Mouse (Mus musculus) forebrain, embryonic 16.5 days (tissue): ENCODE results near the gene Ccdc102a. TPM values are rescaled to one million over a fixed set of nuclear protein-coding genes. Genes with fewer than 3 reads are reported as not detected.

ENCODE experiments used
- ATAC-seq: fragments of 200-750 bp; cut with Nextera tagmentation; 2 replicates; pipeline ENCODE4 v1.8.0; 2017; ENCODE audit warnings: mild to moderate bottlenecking, moderate library complexity
- H3K27ac ChIP-seq: fragments of 300-500 bp; sonication (generic); 2 replicates; pipeline ENCODE4 v1.5.1; 2014; ENCODE audit warnings: low read length, control low read depth
- H3K27me3 ChIP-seq: fragments of 300-500 bp; sonication (generic); replicated peaks from 2 replicates; pipeline ENCODE4 v1.6.1; 2014; ENCODE audit warnings: low read length; ENCODE audit not compliant: control insufficient read depth, insufficient read depth
- H3K36me3 ChIP-seq: fragments of 300-500 bp; sonication (generic); 2 replicates; pipeline ENCODE4 v1.6.1; 2014; ENCODE audit not compliant: control insufficient read depth, insufficient read depth
- H3K4me1 ChIP-seq: fragments of 300-500 bp; sonication (generic); replicated peaks from 2 replicates; pipeline ENCODE4 v1.6.1; 2014; ENCODE audit warnings: low read length; ENCODE audit not compliant: control insufficient read depth, insufficient read depth
- H3K4me2 ChIP-seq: fragments of 300-500 bp; sonication (generic); 2 replicates; pipeline ENCODE4 v1.6.1; 2014; ENCODE audit warnings: mild to moderate bottlenecking, low read length, control low read depth
- H3K4me3 ChIP-seq: fragments of 300-500 bp; sonication (generic); replicated peaks from 2 replicates; pipeline ENCODE4 v1.5.1; 2014; ENCODE audit warnings: mild to moderate bottlenecking, low read length, control low read depth
- H3K9ac ChIP-seq: fragments of 300-500 bp; sonication (generic); replicated peaks from 2 replicates; pipeline ENCODE4 v1.6.1; 2014; ENCODE audit warnings: low read depth, low read length, control low read depth
- H3K9me3 ChIP-seq: fragments of 300-500 bp; sonication (generic); 2 replicates; pipeline ENCODE4 v1.6.1; 2016; ENCODE audit warnings: low read length; ENCODE audit not compliant: control insufficient read depth
- WGBS: fragments of 180-500 bp; shearing (Covaris S2); extraction: QIAGEN DNeasy Blood & Tissue Kit; methylation state at CpG from one replicate; pipeline ENCODE4 v1.1.7; 2014; 5-methylcytosine and 5-hydroxymethylcytosine counted together
- polyA plus RNA-seq: library from polyadenylated mRNA; unstranded; fragments of >200 nt; fragmentation: Nextera tagmentation; extraction: Ambion mirVana; gene quantifications from 2 replicates; pipeline ENCODE4 v1.2.1, GENCODE M21; 2015

The Ccdc102a gene
- polyA plus RNA-seq, 1 experiment from 2014 or later = 4.6 TPM

- H3K4me3 ChIP-seq = no peak overlapping the region
- H3K9ac ChIP-seq = no peak overlapping the region
- no peaks in the 10 kb centered on the region for H3K9me3 ChIP-seq
- H3K36me3 ChIP-seq = no peaks in the 10 kb centered on the region
- no peaks in the 10 kb centered on the region for H3K27me3 ChIP-seq
- ATAC-seq = no peak
- H3K4me1 ChIP-seq = peaks cover 11% of the 10 kb centered on the region
- WGBS = 63% methylated on average over 7 of the region's 7 CpGs
- no peak overlapping the region for H3K4me2 ChIP-seq
- no peak overlapping the region for H3K27ac ChIP-seq
Measured at GRCm38 (mm10) chr8:94953624-94954367, 35.9 kb upstream of the Ccdc102a start.

GRCm38 (mm10) chr8:94952086-94952485 is 34.2 kb upstream of the Ccdc102a start:
- Histone ChIP-seq H3K9ac (no peak overlapping the region), H3K4me1 (peaks cover 11% of the 10 kb centered on the region), H3K27me3 (no peaks in the 10 kb centered on the region), H3K4me2 (no peak overlapping the region), H3K36me3 (no peaks in the 10 kb centered on the region), H3K4me3 (no peak overlapping the region), H3K27ac (no peak overlapping the region), H3K9me3 (no peaks in the 10 kb centered on the region)
- WGBS = 78% methylated on average over 5 of the region's 5 CpGs
- ATAC-seq = no peak

DNA sequence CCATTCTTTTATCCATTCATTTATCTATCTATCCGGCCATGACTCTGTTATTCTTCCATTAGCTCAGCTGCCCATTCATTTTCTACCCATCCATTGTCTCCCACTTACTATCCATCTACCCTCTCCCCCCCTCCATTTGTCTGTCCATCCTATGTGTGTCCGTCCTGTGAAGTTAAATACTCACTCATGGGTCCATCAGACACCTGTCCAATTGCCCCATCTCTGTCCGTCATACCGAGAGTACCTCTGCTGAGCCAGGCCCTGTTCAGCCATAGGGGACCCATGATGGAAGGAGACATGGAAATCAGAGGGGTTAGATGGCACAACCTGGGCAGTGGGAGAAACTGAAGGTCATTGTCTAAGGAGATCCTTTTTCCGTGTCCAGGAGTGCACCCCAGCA is 32.6 kb upstream of the Ccdc102a start:
- H3K4me2 ChIP-seq = no peak overlapping the region
- no peak overlapping the region for H3K27ac ChIP-seq
- WGBS = 71% methylated on average over 5 of the region's 5 CpGs
- no peak for ATAC-seq
- H3K4me3 ChIP-seq = no peak overlapping the region
- no peaks in the 10 kb centered on the region for H3K27me3 ChIP-seq
- no peaks in the 10 kb centered on the region for H3K36me3 ChIP-seq
- no peak overlapping the region for H3K9ac ChIP-seq
- H3K9me3 ChIP-seq = no peaks in the 10 kb centered on the region
- H3K4me1 ChIP-seq = peaks cover 20% of the 10 kb centered on the region

GRCm38 (mm10) chr8:94950046-94950445 is 32.1 kb upstream of the Ccdc102a start:
- no peak overlapping the region for H3K4me2 ChIP-seq
- no peak overlapping the region for H3K27ac ChIP-seq
- no peaks in the 10 kb centered on the region for H3K36me3 ChIP-seq
- peaks cover 24% of the 10 kb centered on the region for H3K4me1 ChIP-seq
- H3K9ac ChIP-seq = no peak overlapping the region
- no peaks in the 10 kb centered on the region for H3K27me3 ChIP-seq
- H3K4me3 ChIP-seq = no peak overlapping the region
- 18% methylated on average over 4 of the region's 4 CpGs for WGBS
- no peaks in the 10 kb centered on the region for H3K9me3 ChIP-seq
- peak; percentile 68 for ATAC-seq

DNA sequence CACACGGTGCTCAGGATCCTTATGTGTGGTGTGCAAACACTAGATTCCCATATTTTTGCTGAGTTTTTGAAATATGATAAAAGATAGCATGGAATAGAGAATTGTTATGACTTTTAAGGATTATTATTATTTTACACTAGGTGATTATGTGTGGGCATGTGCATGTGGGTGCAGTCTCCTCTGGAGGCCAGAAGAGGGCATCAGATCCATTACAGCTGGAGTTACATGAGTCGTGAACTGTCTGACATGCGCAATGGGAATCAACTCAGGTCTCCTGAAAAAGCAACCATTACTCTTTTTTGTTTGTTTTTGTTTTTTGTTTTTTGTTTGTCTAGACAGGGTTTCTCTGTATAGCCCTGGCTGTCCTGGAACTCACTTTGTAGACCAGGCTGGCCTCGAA is 31.1 kb upstream of the Ccdc102a start:
- no peak for ATAC-seq
- H3K9me3 ChIP-seq = no peaks in the 10 kb centered on the region
- peaks cover 19% of the 10 kb centered on the region for H3K4me1 ChIP-seq
- no peak overlapping the region for H3K4me2 ChIP-seq
- no peak overlapping the region for H3K4me3 ChIP-seq
- WGBS = 86% methylated on average over 4 of the region's 4 CpGs
- H3K27ac ChIP-seq = no peak overlapping the region
- no peaks in the 10 kb centered on the region for H3K27me3 ChIP-seq
- no peak overlapping the region for H3K9ac ChIP-seq
- H3K36me3 ChIP-seq = no peaks in the 10 kb centered on the region

- Histone ChIP-seq H3K4me2 (no peak overlapping the region), H3K9ac (no peak overlapping the region; the same call in 1 of the 2 replicates), H3K4me3 (no peak overlapping the region), H3K27ac (no peak overlapping the region), H3K4me1 (peaks cover 17% of the 10 kb centered on the region), H3K27me3 (no peaks in the 10 kb centered on the region), H3K36me3 (no peaks in the 10 kb centered on the region), H3K9me3 (no peaks in the 10 kb centered on the region)
- WGBS = 63% methylated on average over 4 of the region's 4 CpGs
- no peak for ATAC-seq
Measured at GRCm38 (mm10) chr8:94948421-94948820, 30.5 kb upstream of the Ccdc102a start.

- H3K4me3 ChIP-seq = no peak overlapping the region
- no peaks in the 10 kb centered on the region for H3K36me3 ChIP-seq
- no peak overlapping the region for H3K4me2 ChIP-seq
- 33% methylated on average over 6 of the region's 6 CpGs for WGBS
- H3K9me3 ChIP-seq = no peaks in the 10 kb centered on the region
- H3K9ac ChIP-seq = no peak overlapping the region
- H3K27me3 ChIP-seq = no peaks in the 10 kb centered on the region
- peaks cover 17% of the 10 kb centered on the region for H3K4me1 ChIP-seq
- H3K27ac ChIP-seq = peak overlapping the region; percentile 75
- ATAC-seq = peak; percentile 51
Measured at GRCm38 (mm10) chr8:94945185-94945584, 27.3 kb upstream of the Ccdc102a start.

DNA sequence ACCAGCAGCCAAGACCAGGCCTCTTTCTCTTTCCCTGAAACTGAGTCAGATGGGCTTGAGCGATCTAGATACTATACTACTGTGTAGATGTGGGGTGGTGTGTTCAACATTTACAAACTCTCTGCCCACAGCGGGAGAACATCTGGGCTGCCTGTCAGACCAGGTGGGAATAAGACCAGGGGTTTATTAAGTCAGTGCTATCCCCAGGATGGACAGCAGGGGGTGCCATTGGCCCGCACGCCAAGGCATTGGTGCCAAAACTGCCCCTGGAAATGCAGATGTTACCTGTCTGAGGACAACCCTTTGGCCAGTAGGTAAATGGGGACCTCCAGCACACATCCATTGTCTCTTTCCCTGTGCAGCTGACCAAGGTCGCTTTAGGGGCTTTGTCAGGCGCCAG is 24.7 kb upstream of the Ccdc102a start:
- H3K36me3 ChIP-seq = no peaks in the 10 kb centered on the region
- no peaks in the 10 kb centered on the region for H3K9me3 ChIP-seq
- no peaks in the 10 kb centered on the region for H3K27me3 ChIP-seq
- no peak overlapping the region for H3K9ac ChIP-seq
- ATAC-seq = no peak
- H3K4me1 ChIP-seq = peaks cover 17% of the 10 kb centered on the region
- WGBS = 14% methylated on average over 6 of the region's 6 CpGs
- no peak overlapping the region for H3K4me3 ChIP-seq
- H3K4me2 ChIP-seq = no peak overlapping the region
- no peak overlapping the region for H3K27ac ChIP-seq

DNA sequence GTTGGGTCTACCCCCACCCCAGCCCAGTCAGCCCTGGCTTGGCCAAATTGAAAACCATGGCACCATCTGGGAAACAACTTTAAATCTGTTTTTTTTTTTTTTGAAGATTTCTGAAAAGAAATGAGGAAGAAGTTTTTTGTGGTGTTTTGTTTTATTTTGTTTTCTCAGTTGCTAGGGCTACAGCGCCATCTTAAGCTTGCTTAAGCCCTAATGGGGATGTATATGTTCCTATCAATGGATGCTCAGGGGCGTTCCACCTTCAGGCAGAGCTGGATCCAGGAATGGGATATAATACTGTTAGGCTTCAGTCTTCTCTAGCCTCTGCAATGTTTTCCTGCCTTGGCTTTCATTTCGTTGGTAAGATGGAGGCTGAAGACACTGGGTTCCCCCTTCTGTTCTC is 17.3 kb upstream of the Ccdc102a start:
- H3K9me3 ChIP-seq = no peaks in the 10 kb centered on the region
- H3K36me3 ChIP-seq = no peaks in the 10 kb centered on the region
- H3K9ac ChIP-seq = no peak overlapping the region
- no peak overlapping the region for H3K27ac ChIP-seq
- WGBS = 83% methylated on average over 3 of the region's 3 CpGs
- ATAC-seq = no peak
- H3K4me3 ChIP-seq = no peak overlapping the region
- H3K27me3 ChIP-seq = no peaks in the 10 kb centered on the region
- no peaks in the 10 kb centered on the region for H3K4me1 ChIP-seq
- H3K4me2 ChIP-seq = no peak overlapping the region

DNA sequence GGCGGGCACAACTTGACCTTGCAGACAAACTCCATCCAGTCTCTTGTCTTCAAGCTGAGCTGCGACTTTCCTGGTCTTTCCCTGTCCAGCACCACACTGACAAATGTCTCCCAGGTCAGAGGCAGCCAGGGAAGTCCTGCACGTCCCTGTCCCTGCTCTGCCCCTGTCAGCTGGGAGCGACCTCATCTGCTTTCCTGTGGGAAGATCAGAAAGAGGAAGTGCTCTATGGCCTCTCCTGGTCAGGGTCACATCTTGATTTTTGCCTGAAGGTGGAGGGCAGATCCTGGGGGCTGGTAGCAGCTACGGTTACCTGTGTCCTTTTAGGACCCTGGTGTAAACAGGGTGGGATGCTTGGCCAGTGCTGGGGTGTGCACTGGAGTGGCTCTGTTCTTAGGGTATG is 16.0 kb upstream of the Ccdc102a start:
- no peak for ATAC-seq
- no peak overlapping the region for H3K9ac ChIP-seq
- H3K4me2 ChIP-seq = no peak overlapping the region
- H3K27me3 ChIP-seq = no peaks in the 10 kb centered on the region
- 67% methylated on average over 5 of the region's 5 CpGs for WGBS
- H3K27ac ChIP-seq = no peak overlapping the region
- H3K9me3 ChIP-seq = no peaks in the 10 kb centered on the region
- no peak overlapping the region for H3K4me3 ChIP-seq
- no peaks in the 10 kb centered on the region for H3K36me3 ChIP-seq
- H3K4me1 ChIP-seq = no peaks in the 10 kb centered on the region
